Mouse (Mus musculus) midbrain, postnatal 0 days (tissue): ENCODE data around the gene Gtf3c3. TPM values are rescaled to one million over a fixed set of nuclear protein-coding genes. Genes with fewer than 3 reads are reported as not detected.
A peak's percentile ranks its signal among the peaks of the same experiment; 100 is the strongest.

Experiments used
- ATAC-seq: fragments of 200-750 bp; cut with Nextera tagmentation; 2 replicates; pipeline ENCODE4 v1.8.0; 2017; ENCODE audit warnings: moderate number of reproducible peaks, mild to moderate bottlenecking, moderate TSS enrichment, moderate library complexity; ENCODE audit not compliant: low FRiP score
- DNase-seq: peaks from one replicate; pipeline ENCODE4 v3.0.0-alpha.2; 2015; ENCODE audit warnings: low spot score
- H3K27ac ChIP-seq: fragments of 300-500 bp; sonication (generic); 2 replicates; pipeline ENCODE4 v1.5.1; 2014; ENCODE audit warnings: low read depth, mild to moderate bottlenecking, low read length, mixed read lengths
- H3K27me3 ChIP-seq: fragments of 300-500 bp; sonication (generic); 2 replicates; pipeline ENCODE4 v1.6.1; 2014; ENCODE audit warnings: low read length, control low read depth, mixed read lengths; ENCODE audit not compliant: insufficient read depth
- H3K36me3 ChIP-seq: fragments of 300-500 bp; sonication (generic); 2 replicates; pipeline ENCODE4 v1.6.1; 2014; ENCODE audit warnings: low read length, control low read depth, mixed read lengths; ENCODE audit not compliant: insufficient read depth
- H3K4me1 ChIP-seq: fragments of 300-500 bp; sonication (generic); 2 replicates; pipeline ENCODE4 v1.6.1; 2014; ENCODE audit warnings: mild to moderate bottlenecking, control low read depth, antibody characterized with exemption, low read length, mixed read lengths; ENCODE audit not compliant: insufficient read depth
- H3K4me2 ChIP-seq: fragments of 300-500 bp; sonication (generic); 2 replicates; pipeline ENCODE4 v1.6.1; 2014; ENCODE audit warnings: low read depth, mild to moderate bottlenecking, low read length, mixed read lengths; ENCODE audit not compliant: poor library complexity, severe bottlenecking
- H3K4me3 ChIP-seq: fragments of 300-500 bp; sonication (generic); 2 replicates; pipeline ENCODE4 v1.5.1; 2014; ENCODE audit warnings: low read depth, mild to moderate bottlenecking, low read length, moderate library complexity
- H3K9ac ChIP-seq: fragments of 300-500 bp; sonication (generic); replicated peaks from 2 replicates; pipeline ENCODE4 v1.6.1; 2014; ENCODE audit warnings: mild to moderate bottlenecking, low read length, moderate library complexity, mixed read lengths; ENCODE audit not compliant: poor library complexity, severe bottlenecking
- H3K9me3 ChIP-seq: fragments of 300-500 bp; sonication (generic); 2 replicates; pipeline ENCODE4 v1.6.1; 2016; ENCODE audit warnings: low read length, control low read depth
- CTCF ChIP-seq: IDR thresholded peaks from 2 replicates; pipeline ENCODE4 v1.5.1; 2016; ENCODE audit warnings: antibody characterized with exemption, mild to moderate bottlenecking
- WGBS: fragments of 180-500 bp; shearing (Covaris S2); extraction: QIAGEN DNeasy Blood & Tissue Kit; methylation state at CpG from one replicate; pipeline ENCODE4 v1.1.7; 2014; 5-methylcytosine and 5-hydroxymethylcytosine counted together
- polyA plus RNA-seq: library from polyadenylated mRNA; unstranded; fragments of >200 nt; fragmentation: Nextera tagmentation; extraction: Ambion mirVana; gene quantifications from 2 replicates; pipeline ENCODE4 v1.2.1, GENCODE M21; 2015
- total RNA-seq: library from RNA; depleted of rRNA; stranded (reverse); fragments of >200 nt; gene quantifications from 2 replicates; pipeline ENCODE4 v1.2.3, GENCODE M21; 2014; rRNA removed

Gtf3c3 gene
- 23.2 and 31.0 TPM in 2 replicates for total RNA-seq
- 17.3 and 17.7 TPM in 2 replicates for polyA plus RNA-seq

DNA sequence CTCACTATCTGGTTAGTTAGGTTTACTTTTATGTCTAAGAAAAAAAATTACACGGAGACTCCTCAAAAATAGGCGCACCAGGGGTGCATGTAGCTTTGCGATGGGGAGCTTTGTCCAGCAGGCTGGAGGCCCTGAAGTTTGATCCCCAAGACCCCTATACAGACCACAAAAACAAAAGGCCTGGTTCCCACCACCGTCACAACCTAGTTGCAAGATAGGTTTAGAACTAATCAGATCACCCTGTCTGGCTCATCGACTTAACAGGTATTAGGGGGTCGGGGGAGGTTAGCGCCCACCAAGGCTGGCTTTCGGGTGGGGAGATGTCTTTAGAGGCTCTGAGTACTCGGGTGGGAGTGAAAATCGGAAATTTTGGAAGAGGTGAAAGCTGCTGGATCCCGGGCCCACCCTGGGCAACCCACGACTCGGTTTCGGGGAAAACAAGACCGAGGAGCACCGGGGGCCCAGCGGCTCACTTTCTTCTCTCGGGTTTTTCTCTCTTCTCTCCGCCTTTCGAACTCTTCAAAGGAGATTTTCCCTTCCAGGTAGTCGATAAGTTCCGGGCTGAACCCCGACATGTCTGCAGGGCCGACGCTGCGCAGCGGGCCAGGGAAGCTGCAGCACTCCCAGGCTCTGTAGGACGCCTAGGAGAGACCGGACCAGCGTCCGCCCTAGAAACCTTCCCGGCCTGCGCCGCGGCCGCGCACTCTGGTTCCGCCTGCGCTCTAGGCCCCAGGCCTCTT is at the start of gene Gtf3c3:
Gtf3c3 (minus strand) TSS at position 632 of the 740 bp plus-strand sequence.
- Histone ChIP-seq H3K4me1 (peaks cover 10% of the 10 kb centered on the region), H3K27me3 (no peaks in the 10 kb centered on the region), H3K9me3 (no peaks in the 10 kb centered on the region), H3K27ac (0 out of 2 replicates have a peak within 1 kb of the TSS, but pooled peaks have one; percentile 32), H3K36me3 (no peaks in the 10 kb centered on the region), H3K4me3 (peak within 1 kb of the TSS; percentile 76), H3K4me2 (peak within 1 kb of the TSS; percentile 64), H3K9ac (peak within 1 kb of the TSS; percentile 83)
- TF ChIP-seq CTCF: no peak
- ATAC-seq (peak; percentile 98), DNase-seq (peak; percentile 88)
- WGBS: 2% methylated on average over 39 of the region's 39 CpGs

DNA sequence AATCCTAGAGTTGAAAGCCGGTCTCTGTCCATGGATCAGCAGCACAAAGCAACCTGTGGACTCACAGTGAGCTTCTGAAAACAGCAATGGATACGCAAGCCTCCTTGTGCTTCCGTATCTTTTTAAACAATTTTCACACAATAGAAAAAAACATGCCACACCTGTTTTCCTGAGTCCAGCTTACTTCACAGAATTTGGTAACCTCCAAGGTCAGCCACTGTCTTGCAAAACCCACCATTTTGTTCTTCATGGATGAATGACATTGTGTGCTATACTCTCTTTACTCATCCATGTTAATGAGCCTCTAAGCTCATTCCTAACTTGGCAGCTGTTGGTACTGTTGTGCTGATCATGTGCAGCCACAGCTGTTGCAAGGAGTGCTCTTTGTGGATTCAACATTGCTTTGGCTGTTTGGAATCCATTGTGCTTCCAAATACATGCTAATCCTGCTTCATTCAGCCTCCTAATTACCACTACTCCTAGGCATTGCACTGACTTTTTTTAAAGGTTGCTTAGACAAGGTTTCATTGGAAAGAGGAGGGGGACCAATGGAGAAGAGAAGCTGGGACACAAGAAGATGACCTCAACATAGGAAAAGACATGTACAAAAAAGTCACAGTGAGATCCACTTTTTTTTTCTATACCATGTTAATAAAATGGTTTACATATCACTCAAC is 46.1 kb upstream of the Gtf3c3 start:
- no peak overlapping the region for H3K4me3 ChIP-seq
- H3K36me3 ChIP-seq: peaks cover 9% of the 10 kb centered on the region
- H3K27ac ChIP-seq: no peak overlapping the region
- no peaks in the 10 kb centered on the region for H3K4me1 ChIP-seq
- no peak for TF ChIP-seq CTCF
- WGBS: 70% methylated on average over 3 of the region's 3 CpGs
- ATAC-seq (no peak), DNase-seq (no peak)
- H3K9me3 ChIP-seq: no peaks in the 10 kb centered on the region
- H3K4me2 ChIP-seq: no peak overlapping the region
- H3K27me3 ChIP-seq: no peaks in the 10 kb centered on the region
- no peak overlapping the region for H3K9ac ChIP-seq

- WGBS: 97% methylated on average over 12 of the region's 12 CpGs
- no peak for DNase-seq
Measured at GRCm38 (mm10) chr1:54480491-54480890, 41.7 kb upstream of the Gtf3c3 start.

GRCm38 (mm10) chr1:54468662-54469061 is 29.9 kb upstream of the Gtf3c3 start:
- Histone ChIP-seq H3K27me3 (no peaks in the 10 kb centered on the region), H3K27ac (no peak overlapping the region), H3K9ac (no peak overlapping the region), H3K4me3 (no peak overlapping the region), H3K4me1 (no peaks in the 10 kb centered on the region), H3K4me2 (no peak overlapping the region), H3K36me3 (no peaks in the 10 kb centered on the region), H3K9me3 (no peaks in the 10 kb centered on the region)
- ATAC-seq (no peak), DNase-seq (no peak)
- no peak for TF ChIP-seq CTCF

More at GRCm38 (mm10) chr1:54480491-54480890, 41.7 kb upstream of the Gtf3c3 start:
- TF ChIP-seq CTCF: no peak
- Histone ChIP-seq H3K4me2 (no peak overlapping the region), H3K36me3 (peaks cover 10% of the 10 kb centered on the region), H3K4me1 (no peaks in the 10 kb centered on the region), H3K9me3 (no peaks in the 10 kb centered on the region), H3K27me3 (no peaks in the 10 kb centered on the region), H3K4me3 (no peak overlapping the region), H3K9ac (no peak overlapping the region), H3K27ac (no peak overlapping the region)
- ATAC-seq: no peak

DNA sequence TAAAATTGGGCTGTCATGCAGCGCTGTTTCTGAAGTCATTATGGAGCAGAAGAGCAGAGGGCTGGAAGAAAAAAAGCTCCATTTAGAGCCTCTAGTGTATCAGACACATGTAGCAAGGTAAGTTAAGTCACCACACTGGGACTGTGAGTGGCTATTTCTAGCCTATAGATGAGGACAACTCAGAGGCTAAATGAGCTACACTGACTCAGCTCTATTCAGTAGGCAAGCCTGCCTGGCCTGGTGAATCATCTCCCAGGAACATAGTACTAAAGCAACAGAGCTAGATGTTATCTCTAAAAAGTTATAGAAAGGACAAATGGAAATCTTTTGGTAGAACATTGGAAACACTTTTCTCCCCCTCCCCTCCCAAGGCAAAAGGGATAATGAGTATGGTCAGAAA is 28.6 kb upstream of the Gtf3c3 start:
- 93% methylated on average over 1 of the region's 1 CpGs for WGBS
- H3K27me3 ChIP-seq: no peaks in the 10 kb centered on the region
- no peak for TF ChIP-seq CTCF
- H3K9me3 ChIP-seq: no peaks in the 10 kb centered on the region
- H3K9ac ChIP-seq: no peak overlapping the region
- ATAC-seq: no peak
- no peak overlapping the region for H3K27ac ChIP-seq
- H3K4me2 ChIP-seq: no peak overlapping the region
- H3K36me3 ChIP-seq: no peaks in the 10 kb centered on the region
- H3K4me3 ChIP-seq: no peak overlapping the region
- no peaks in the 10 kb centered on the region for H3K4me1 ChIP-seq
- no peak for DNase-seq

GRCm38 (mm10) chr1:54452116-54452515 is 13.3 kb upstream of the Gtf3c3 start:
- Histone ChIP-seq H3K27ac (no peak overlapping the region), H3K9me3 (no peaks in the 10 kb centered on the region), H3K27me3 (no peaks in the 10 kb centered on the region), H3K36me3 (no peaks in the 10 kb centered on the region), H3K4me2 (no peak overlapping the region), H3K4me1 (no peaks in the 10 kb centered on the region), H3K9ac (no peak overlapping the region), H3K4me3 (no peak overlapping the region)
- DNase-seq: no peak
- WGBS: 94% methylated on average over 2 of the region's 2 CpGs
- no peak for ATAC-seq
- TF ChIP-seq CTCF: no peak
